Mouse (Mus musculus): Measurements from ENCODE around the gene Map6. TPM values are rescaled to one million over a fixed set of nuclear protein-coding genes. Genes with fewer than 3 reads are reported as not detected.

The Map6 gene
- polyA plus RNA-seq, 1 experiment = 0.12 TPM

GRCm38 (mm10) chr7:99234916-99235315, 32.3 kb upstream of the Map6 start:
- H3K4me3 ChIP-seq (replicated peaks) = no peak overlapping the region
- no peaks in the 10 kb centered on the region for H3K36me3 ChIP-seq (replicated peaks; ENCODE audit: low read length)
- peaks cover 9% of the 10 kb centered on the region for H3K4me1 ChIP-seq
- no peaks in the 10 kb centered on the region for H3K9me3 ChIP-seq
- TF ChIP-seq FLI1 (IDR thresholded peaks at IDR 0.05; ENCODE audit: low read length) (no peak), GATA1 (IDR thresholded peaks at IDR 0.05; ENCODE audit: borderline replicate concordance, low read length) (no peak)
- H3K27me3 ChIP-seq (replicated peaks) = peaks cover 75% of the 10 kb centered on the region

GRCm38 (mm10) chr7:99235657-99236056, 31.6 kb upstream of the Map6 start:
- H3K4me3 ChIP-seq (replicated peaks) = no peak overlapping the region
- peaks cover 74% of the 10 kb centered on the region for H3K27me3 ChIP-seq (replicated peaks)
- H3K36me3 ChIP-seq (replicated peaks; ENCODE audit: low read length) = no peaks in the 10 kb centered on the region
- H3K4me1 ChIP-seq = peaks cover 9% of the 10 kb centered on the region
- no peaks in the 10 kb centered on the region for H3K9me3 ChIP-seq
- TF ChIP-seq FLI1 (IDR thresholded peaks at IDR 0.05; ENCODE audit: low read length) (no peak), GATA1 (IDR thresholded peaks at IDR 0.05; ENCODE audit: borderline replicate concordance, low read length) (no peak)

GRCm38 (mm10) chr7:99236888-99237660, 30.2 kb upstream of the Map6 start:
- H3K4me1 ChIP-seq = peaks cover 9% of the 10 kb centered on the region
- H3K9me3 ChIP-seq = no peaks in the 10 kb centered on the region
- TF ChIP-seq FLI1 (IDR thresholded peaks at IDR 0.05; ENCODE audit: low read length) = no peak
- TF ChIP-seq GATA1 (IDR thresholded peaks at IDR 0.05; ENCODE audit: borderline replicate concordance, low read length) = no peak
- no peaks in the 10 kb centered on the region for H3K36me3 ChIP-seq (replicated peaks; ENCODE audit: low read length)
- peaks cover 72% of the 10 kb centered on the region for H3K27me3 ChIP-seq (replicated peaks)
- no peak overlapping the region for H3K4me3 ChIP-seq (replicated peaks)

GRCm38 (mm10) chr7:99238417-99238816, 28.8 kb upstream of the Map6 start, which contains the start of gene Mogat2:
Gene Mogat2, minus strand, starts transcription at chr7:99238619.
- H3K4me3 ChIP-seq (replicated peaks) = peak within 1 kb of the TSS; percentile 39

GRCm38 (mm10) chr7:99242097-99242496, 25.1 kb upstream of the Map6 start:
- no peak for TF ChIP-seq FLI1 (IDR thresholded peaks at IDR 0.05; ENCODE audit: low read length)
- TF ChIP-seq GATA1 (IDR thresholded peaks at IDR 0.05; ENCODE audit: borderline replicate concordance, low read length) = no peak
- H3K9me3 ChIP-seq = no peaks in the 10 kb centered on the region
- H3K36me3 ChIP-seq (replicated peaks; ENCODE audit: low read length) = no peaks in the 10 kb centered on the region
- H3K27me3 ChIP-seq (replicated peaks) = peaks cover 59% of the 10 kb centered on the region
- H3K4me3 ChIP-seq (replicated peaks) = no peak overlapping the region
- H3K4me1 ChIP-seq = peaks cover 9% of the 10 kb centered on the region

More at GRCm38 (mm10) chr7:99238417-99238816, 28.8 kb upstream of the Map6 start, which contains the start of gene Mogat2:
- no peaks in the 10 kb centered on the region for H3K36me3 ChIP-seq (replicated peaks; ENCODE audit: low read length)
- H3K9me3 ChIP-seq = no peaks in the 10 kb centered on the region
- peaks cover 9% of the 10 kb centered on the region for H3K4me1 ChIP-seq
- H3K27me3 ChIP-seq (replicated peaks) = peaks cover 64% of the 10 kb centered on the region
- TF ChIP-seq FLI1 (IDR thresholded peaks at IDR 0.05; ENCODE audit: low read length) (no peak), GATA1 (IDR thresholded peaks at IDR 0.05; ENCODE audit: borderline replicate concordance, low read length) (no peak)

GRCm38 (mm10) chr7:99248157-99248742, 19.0 kb upstream of the Map6 start:
- Histone ChIP-seq H3K9me3 (no peaks in the 10 kb centered on the region), H3K4me3 (replicated peaks) (no peak overlapping the region), H3K36me3 (replicated peaks; ENCODE audit: low read length) (no peaks in the 10 kb centered on the region), H3K27me3 (replicated peaks) (peaks cover 66% of the 10 kb centered on the region), H3K4me1 (peaks cover 12% of the 10 kb centered on the region)
- no peak for TF ChIP-seq GATA1 (IDR thresholded peaks at IDR 0.05; ENCODE audit: borderline replicate concordance, low read length)
- TF ChIP-seq FLI1 (IDR thresholded peaks at IDR 0.05; ENCODE audit: low read length) = no peak

- no peaks in the 10 kb centered on the region for H3K9me3 ChIP-seq
- H3K27me3 ChIP-seq (replicated peaks) = peaks cover 69% of the 10 kb centered on the region
- no peaks in the 10 kb centered on the region for H3K36me3 ChIP-seq (replicated peaks; ENCODE audit: low read length)
- peaks cover 12% of the 10 kb centered on the region for H3K4me1 ChIP-seq
- peak overlapping the region; percentile 83 for H3K4me3 ChIP-seq (replicated peaks)
- TF ChIP-seq GATA1 (IDR thresholded peaks at IDR 0.05; ENCODE audit: borderline replicate concordance, low read length) (no peak), FLI1 (IDR thresholded peaks at IDR 0.05; ENCODE audit: low read length) (no peak)
Observed at GRCm38 (mm10) chr7:99248906-99249581, 18.2 kb upstream of the Map6 start.

GRCm38 (mm10) chr7:99249582-99249911, 17.7 kb upstream of the Map6 start:
- Histone ChIP-seq H3K9me3 (no peaks in the 10 kb centered on the region), H3K27me3 (replicated peaks) (peaks cover 68% of the 10 kb centered on the region), H3K4me3 (replicated peaks) (peak overlapping the region; percentile 69), H3K4me1 (peaks cover 12% of the 10 kb centered on the region), H3K36me3 (replicated peaks; ENCODE audit: low read length) (no peaks in the 10 kb centered on the region)
- no peak for TF ChIP-seq FLI1 (IDR thresholded peaks at IDR 0.05; ENCODE audit: low read length)
- TF ChIP-seq GATA1 (IDR thresholded peaks at IDR 0.05; ENCODE audit: borderline replicate concordance, low read length) = no peak

GRCm38 (mm10) chr7:99250386-99250785, 16.9 kb upstream of the Map6 start:
- Histone ChIP-seq H3K9me3 (no peaks in the 10 kb centered on the region), H3K27me3 (replicated peaks) (peaks cover 69% of the 10 kb centered on the region), H3K4me1 (peaks cover 12% of the 10 kb centered on the region), H3K4me3 (replicated peaks) (no peak overlapping the region), H3K36me3 (replicated peaks; ENCODE audit: low read length) (no peaks in the 10 kb centered on the region)
- no peak for TF ChIP-seq GATA1 (IDR thresholded peaks at IDR 0.05; ENCODE audit: borderline replicate concordance, low read length)
- TF ChIP-seq FLI1 (IDR thresholded peaks at IDR 0.05; ENCODE audit: low read length) = no peak

- Histone ChIP-seq H3K4me1 (no peaks in the 10 kb centered on the region), H3K36me3 (replicated peaks; ENCODE audit: low read length) (no peaks in the 10 kb centered on the region), H3K27me3 (replicated peaks) (peaks cover 71% of the 10 kb centered on the region), H3K9me3 (no peaks in the 10 kb centered on the region), H3K4me3 (replicated peaks) (no peak overlapping the region)
- TF ChIP-seq FLI1 (IDR thresholded peaks at IDR 0.05; ENCODE audit: low read length) = no peak
- no peak for TF ChIP-seq GATA1 (IDR thresholded peaks at IDR 0.05; ENCODE audit: borderline replicate concordance, low read length)
Observed at GRCm38 (mm10) chr7:99255006-99255405, 12.2 kb upstream of the Map6 start.

Data from megakaryocyte, embryonic 14.5 days (primary cell).